Mouse (Mus musculus): ENCODE data around the gene Zfp605.

DNA sequence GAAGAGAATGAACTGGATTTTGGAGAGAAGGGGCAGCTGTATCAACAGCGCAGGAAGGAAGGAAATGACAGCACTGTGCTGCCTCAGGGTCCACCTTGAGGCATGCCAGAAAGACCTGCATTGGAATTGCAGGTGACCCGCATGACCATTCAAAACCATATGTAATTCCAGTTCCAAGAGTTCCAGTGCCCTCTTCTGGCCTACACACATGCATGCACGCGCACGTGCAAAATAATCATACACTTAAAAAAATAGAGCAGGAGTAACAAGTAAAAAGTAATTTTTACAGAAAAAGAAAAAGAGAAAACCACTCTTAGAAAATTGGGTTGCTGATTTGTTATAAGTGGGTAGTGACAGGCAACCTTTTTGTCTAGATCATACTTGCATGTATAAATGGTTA, 33.1 kb downstream of the Zfp605 start:
- no peak for TF ChIP-seq CTCF (IDR thresholded peaks at IDR 0.05; ENCODE audit: control insufficient read depth, insufficient read depth, insufficient read length)
- no peak for TF ChIP-seq FOSL1 (IDR thresholded peaks at IDR 0.05; ENCODE audit: insufficient read depth, low read length, poor library complexity, severe bottlenecking)
- no peak for TF ChIP-seq MYOG (IDR thresholded peaks at IDR 0.05; ENCODE audit: control insufficient read depth, extremely low read depth, insufficient read length)

All from C2C12 (cell line).